ENCODE assay signal across 20 mouse cellular contexts in the genomic region with DNA sequence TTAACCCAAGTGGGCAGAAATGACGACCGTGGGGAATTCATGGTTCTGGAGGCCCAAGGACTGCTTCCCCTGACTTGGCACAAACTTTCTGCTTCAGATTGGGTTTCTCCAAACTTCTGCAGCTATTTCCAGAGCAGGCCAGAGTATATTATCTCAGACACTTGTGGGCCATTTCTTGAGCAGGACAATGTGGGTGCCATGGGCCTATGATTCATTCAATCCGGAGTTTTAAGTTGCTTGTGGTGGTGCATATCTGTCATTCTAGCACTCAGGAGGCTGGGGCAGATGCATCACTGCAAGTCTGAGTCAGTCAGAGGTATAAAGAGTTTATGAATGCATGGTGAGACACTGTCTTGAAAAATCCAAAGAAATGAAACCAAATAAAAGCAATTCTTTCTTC. TPM values are rescaled to one million over a fixed set of nuclear protein-coding genes. Genes with fewer than 3 reads are reported as not detected.
A peak's percentile ranks its signal among the peaks of the same experiment; 100 is the strongest.
DNase-seq lines count a peak whose midpoint lies in the region; ATAC-seq and TF ChIP-seq lines count a peak whose summit lies in the region.
"Had no signal": no experiment of that assay in that cellular context is flagged by ENCODE, and none has a peak within 500 bp of the region (broad histone marks: within the 10 kb centered on the region; RNA-seq: fewer than 3 reads in every experiment).

No protein-coding gene starts in this region.

- H3K79me2 ChIP-seq in myocyte (ENCODE audit: control insufficient read depth, insufficient read depth) = peaks cover 5% of the 10 kb centered on the region

- H3K9me3 ChIP-seq in kidney, embryonic 16.5 days (ENCODE audit: low read length) = no peaks in the 10 kb centered on the region
- H3K9me3 ChIP-seq: embryonic facial prominence, embryonic 12.5 days; forebrain, embryonic 15.5 days; hindbrain, embryonic 15.5 days had no signal

- H3K36me3 ChIP-seq in kidney, embryonic 16.5 days (ENCODE audit: insufficient read depth, low read length) = no peaks in the 10 kb centered on the region
- no peaks in the 10 kb centered on the region for H3K36me3 ChIP-seq in myocyte (ENCODE audit: control insufficient read depth, insufficient read depth)
- H3K36me3 ChIP-seq: embryonic facial prominence, embryonic 12.5 days; forebrain, embryonic 15.5 days; hindbrain, embryonic 15.5 days had no signal

- peaks cover 55% of the 10 kb centered on the region for H3K4me1 ChIP-seq in kidney, embryonic 16.5 days (ENCODE audit: insufficient read depth, low read length)

- no peak for ATAC-seq in kidney, embryonic 16.5 days (ENCODE audit: low FRiP score, low TSS enrichment)
- ATAC-seq: forebrain, embryonic 15.5 days; intestine, postnatal 0 days had no signal

- H3K27ac ChIP-seq in kidney, embryonic 16.5 days (ENCODE audit: low read length) = 0 out of 2 replicates have a peak overlapping the region, but pooled peaks have one; percentile 91
- H3K27ac ChIP-seq: embryonic facial prominence, embryonic 12.5 days; forebrain, embryonic 15.5 days; heart, adult 2 months; hindbrain, embryonic 15.5 days had no signal

- H3K4me3 ChIP-seq in kidney, embryonic 16.5 days (ENCODE audit: low read length) = no peak overlapping the region
- H3K4me3 ChIP-seq in myocyte = no peak overlapping the region
- H3K4me3 ChIP-seq: embryonic facial prominence, embryonic 12.5 days; forebrain, embryonic 15.5 days; heart, adult 2 months; hindbrain, embryonic 15.5 days had no signal

- no peak overlapping the region for H3K9ac ChIP-seq in kidney, embryonic 16.5 days (replicated peaks; ENCODE audit: low read length)
- H3K9ac ChIP-seq: embryonic facial prominence, embryonic 12.5 days; forebrain, embryonic 15.5 days; hindbrain, embryonic 15.5 days had no signal

- no peak overlapping the region for H3K4me2 ChIP-seq in kidney, embryonic 16.5 days (replicated peaks; ENCODE audit: low read depth, low read length)
- peak overlapping the region; percentile 87 for H3K4me2 ChIP-seq in myocyte (ENCODE audit: low read depth)
- H3K4me2 ChIP-seq: embryonic facial prominence, embryonic 12.5 days; forebrain, embryonic 15.5 days; heart, embryonic 11.5 days; hindbrain, embryonic 15.5 days had no signal

- H3ac ChIP-seq in myocyte (ENCODE audit: control insufficient read depth, insufficient read length) = no peak overlapping the region

- no peaks in the 10 kb centered on the region for H3K27me3 ChIP-seq in kidney, embryonic 16.5 days (ENCODE audit: insufficient read depth, low read length)
- H3K27me3 ChIP-seq in myocyte (ENCODE audit: control insufficient read depth, insufficient read depth, insufficient read length) = no peaks in the 10 kb centered on the region
- H3K27me3 ChIP-seq: CH12.LX; embryonic facial prominence, embryonic 12.5 days; forebrain, embryonic 15.5 days; hindbrain, embryonic 15.5 days had no signal

- TF ChIP-seq POLR2A in myocyte (IDR thresholded peaks at IDR 0.05; ENCODE audit: insufficient read length, low read depth) = no peak

- DNase-seq in adrenal gland, postnatal 36 days = peak; percentile 21 to 28
- DNase-seq in adrenal gland, postnatal 14 days = no peak
- DNase-seq in kidney, postnatal 4 days = no peak
- peak; percentile 54 for DNase-seq in Muller cell, postnatal 12 days (ENCODE audit: inconsistent ontology term)
- DNase-seq in spleen, postnatal 10 days (ENCODE audit: low spot score in 2 of 2) = no peak
- DNase-seq in urinary bladder, adult 2 months (ENCODE audit: low spot score) = no peak
- DNase-seq: cerebellum, adult 11-12 months; cerebellum, adult 9-10 months; cerebellum, postnatal 25 days; gastrocnemius, postnatal 14 days; heart, adult 2 months; kidney, adult 8-10 months had no signal

- WGBS in kidney, embryonic 16.5 days = 78% methylated on average over 3 of the region's 3 CpGs

TF ChIP-seq in myocyte, 11 proteins besides CTCF, POLR2A, EP300 and RAD21:
- TF ChIP-seq TCF12 (IDR thresholded peaks at IDR 0.05; ENCODE audit: insufficient read depth, poor library complexity, severe bottlenecking) = peak; percentile 34
- TF ChIP-seq CEBPB (IDR thresholded peaks at IDR 0.05; ENCODE audit: insufficient read depth, poor library complexity, severe bottlenecking) = 0 out of 2 replicates have a peak, but pooled peaks have one; percentile 11
- no peak for TF ChIP-seq TCF3 (IDR thresholded peaks at IDR 0.05; ENCODE audit: insufficient read length, low read depth)
- TF ChIP-seq REST (IDR thresholded peaks at IDR 0.05; ENCODE audit: insufficient read depth, insufficient read length) = no peak
- TF ChIP-seq MYOD1 (IDR thresholded peaks at IDR 0.05; ENCODE audit: control insufficient read depth in 1 of 3, insufficient read length in 2 of 3, low read depth in 2 of 3) = peak in 1 of 3 experiments; percentile 29
- no peak for TF ChIP-seq POLR2AphosphoS2 (IDR thresholded peaks at IDR 0.05; ENCODE audit: insufficient read length, low read depth)
- no peak for TF ChIP-seq SRF (IDR thresholded peaks at IDR 0.05; ENCODE audit: control insufficient read depth, insufficient read length, low read depth)
- no peak for TF ChIP-seq MYOG (IDR thresholded peaks at IDR 0.05; ENCODE audit: control insufficient read depth in 1 of 3, insufficient read depth in 1 of 3, insufficient read length in 2 of 3, low read depth in 2 of 3)

RNA-seq across cellular contexts. Expression of gene Kremen1, which starts 33.4 kb away (rescaled TPM):
- total RNA-seq in adrenal gland, postnatal 36 days (2021) = 10 to 100 TPM; 19.7 to 23.7 TPM
- total RNA-seq in adrenal gland, postnatal 14 days (2021) = 17.2 and 19.8 TPM in 2 replicates
- polyA plus RNA-seq in kidney, embryonic 16.5 days (2015; fragmentation: Nextera tagmentation; extraction: Ambion mirVana) = 25.9 and 27.5 TPM in 2 replicates
- polyA plus RNA-seq in myocyte (2012; fragmentation: generic; extraction: Trizol) = 79.3 TPM
- 36.7 and 39.8 TPM in 2 replicates for polyA plus RNA-seq in urinary bladder, adult 2 months (2012; rRNA removed)

Comparison
In these comparisons a context has a peak if more than half of its experiments do, and no peak if none do; other contexts are left out.
1. DNase-seq: peak in adrenal gland, postnatal 36 days (2 of 2) and Muller cell, postnatal 12 days (single experiment); none in adrenal gland, postnatal 14 days (single experiment), kidney, postnatal 4 days (0 of 2), spleen, postnatal 10 days (0 of 2) and urinary bladder, adult 2 months (single experiment).